Mouse (Mus musculus) heart, embryonic 15.5 days (tissue): Measurements from ENCODE around the gene Rab34. TPM values are rescaled to one million over a fixed set of nuclear protein-coding genes. Genes with fewer than 3 reads are reported as not detected.

ENCODE experiments used
- ATAC-seq: fragments of 200-750 bp; cut with Nextera tagmentation; replicated peaks from 2 replicates; pipeline ENCODE4 v1.8.0; 2017; ENCODE audit warnings: low read depth, moderate TSS enrichment; ENCODE audit not compliant: insufficient number of reproducible peaks, insufficient read depth, low FRiP score
- H3K27ac ChIP-seq: fragments of 300-500 bp; sonication (generic); 2 replicates; pipeline ENCODE4 v1.5.1; 2015; ENCODE audit warnings: mild to moderate bottlenecking, inconsistent platforms
- H3K27me3 ChIP-seq: fragments of 300-500 bp; sonication (generic); 2 replicates; pipeline ENCODE4 v1.6.1; 2015; ENCODE audit warnings: inconsistent platforms
- H3K36me3 ChIP-seq: fragments of 300-500 bp; sonication (generic); 2 replicates; pipeline ENCODE4 v1.6.1; 2015; ENCODE audit warnings: mild to moderate bottlenecking, inconsistent platforms
- H3K4me1 ChIP-seq: fragments of 300-500 bp; sonication (generic); replicated peaks from 2 replicates; pipeline ENCODE4 v1.6.1; 2015; ENCODE audit warnings: inconsistent platforms
- H3K4me2 ChIP-seq: fragments of 300-500 bp; sonication (generic); 2 replicates; pipeline ENCODE4 v1.6.1; 2015; ENCODE audit warnings: inconsistent platforms, mild to moderate bottlenecking, moderate library complexity
- H3K4me3 ChIP-seq: fragments of 300-500 bp; sonication (generic); 2 replicates; pipeline ENCODE4 v1.5.1; 2015; ENCODE audit warnings: mild to moderate bottlenecking, inconsistent platforms
- H3K9ac ChIP-seq: fragments of 300-500 bp; sonication (generic); 2 replicates; pipeline ENCODE4 v1.6.1; 2015; ENCODE audit warnings: mild to moderate bottlenecking, inconsistent platforms
- H3K9me3 ChIP-seq: fragments of 300-500 bp; sonication (generic); replicated peaks from 2 replicates; pipeline ENCODE4 v1.6.1; 2016; ENCODE audit warnings: inconsistent platforms
- WGBS: fragments of 180-500 bp; shearing (Covaris S2); methylation state at CpG from one replicate; pipeline ENCODE4 v1.1.7; 2015; ENCODE audit warnings: mixed read lengths; 5-methylcytosine and 5-hydroxymethylcytosine counted together
- polyA plus RNA-seq: library from polyadenylated mRNA; unstranded; fragments of >200 nt; fragmentation: Nextera tagmentation; extraction: Ambion mirVana; gene quantifications from 2 replicates; pipeline ENCODE4 v1.2.1, GENCODE M21; 2015

The Rab34 gene
- polyA plus RNA-seq, 1 experiment from 2014 or later, result 54.5 TPM

- Histone ChIP-seq H3K4me3 (peak overlapping the region; percentile 75), H3K27ac (peak overlapping the region; percentile 98), H3K4me2 (peak overlapping the region; percentile 96), H3K27me3 (no peaks in the 10 kb centered on the region), H3K36me3 (peaks cover 15% of the 10 kb centered on the region), H3K4me1 (peaks cover 40% of the 10 kb centered on the region), H3K9ac (peak overlapping the region; percentile 63), H3K9me3 (no peaks in the 10 kb centered on the region)
- no peak for ATAC-seq
- WGBS, result under 1% methylated on average over 9 of the region's 10 CpGs
Measured at GRCm38 (mm10) chr11:78175771-78176401, 12.3 kb upstream of the Rab34 start.

DNA sequence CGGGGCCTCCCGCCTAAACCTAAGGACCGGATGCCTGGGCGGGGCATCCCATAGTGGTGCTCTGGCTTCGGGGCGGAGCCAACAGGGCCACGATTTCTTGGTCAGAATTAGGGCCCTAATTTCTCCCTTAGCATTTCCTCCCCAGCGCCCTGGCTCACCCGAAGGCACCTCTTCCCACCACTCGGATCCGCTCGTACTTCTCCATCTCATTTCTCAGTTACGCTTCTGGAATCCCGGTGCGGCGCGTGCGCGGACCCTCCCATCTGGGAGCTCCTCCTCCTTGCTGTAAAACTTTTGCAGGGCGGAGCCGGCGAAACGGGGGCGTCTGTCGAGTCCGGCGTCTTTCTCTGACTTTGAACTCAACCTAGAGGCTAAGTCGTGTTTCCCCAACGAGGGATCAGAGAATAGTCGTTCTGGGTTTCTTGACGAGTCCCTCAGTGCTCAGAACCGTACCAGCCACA lies 11.8 kb upstream of the Rab34 start, which contains the start of the genes Nek8 and Tlcd1:
Gene Nek8, minus strand, starts transcription at position 274 of the 461 bp plus-strand sequence.
Gene Tlcd1, plus strand, starts transcription at position 310 of the 461 bp plus-strand sequence.
- Histone ChIP-seq H3K4me1 (peaks cover 40% of the 10 kb centered on the region), H3K4me2 (peak within 1 kb of the TSS; percentile 96), H3K9me3 (no peaks in the 10 kb centered on the region), H3K36me3 (peaks cover 20% of the 10 kb centered on the region), H3K27ac (peak within 1 kb of the TSS; percentile 98), H3K4me3 (peak within 1 kb of the TSS; percentile 75), H3K27me3 (no peaks in the 10 kb centered on the region), H3K9ac (peak within 1 kb of the TSS; percentile 63)
- peak; percentile 75 for ATAC-seq
- 0% methylated on average over 32 of the region's 32 CpGs for WGBS

DNA sequence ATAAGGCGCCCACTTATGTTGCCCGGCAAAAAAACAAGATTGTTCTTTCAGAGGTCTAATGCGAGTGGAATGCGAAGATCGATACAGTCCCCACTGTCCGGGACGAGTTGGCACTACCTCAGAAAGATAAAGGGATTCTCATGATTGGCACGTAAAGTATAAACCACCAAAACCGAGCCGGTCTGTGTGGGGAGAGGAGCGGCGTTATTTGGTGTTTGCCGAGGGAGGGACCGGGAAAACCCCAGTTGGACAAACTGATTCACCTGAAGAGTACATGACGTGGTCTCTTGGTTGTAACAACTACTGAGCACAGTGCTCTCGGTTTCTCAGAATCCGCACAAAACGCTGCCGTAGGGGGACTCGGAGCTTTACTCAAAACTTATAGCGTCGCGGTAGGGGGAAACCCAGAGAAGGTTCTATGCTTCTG lies 11.3 kb upstream of the Rab34 start:
- H3K4me1 ChIP-seq, result peaks cover 45% of the 10 kb centered on the region
- H3K27me3 ChIP-seq, result no peaks in the 10 kb centered on the region
- no peak for ATAC-seq
- peaks cover 25% of the 10 kb centered on the region for H3K36me3 ChIP-seq
- H3K4me2 ChIP-seq, result peak overlapping the region; percentile 96
- H3K9me3 ChIP-seq, result no peaks in the 10 kb centered on the region
- H3K9ac ChIP-seq, result peak overlapping the region; percentile 63
- WGBS, result under 1% methylated on average over 23 of the region's 23 CpGs
- peak overlapping the region; percentile 98 for H3K27ac ChIP-seq
- peak overlapping the region; percentile 75 for H3K4me3 ChIP-seq

GRCm38 (mm10) chr11:78177437-78177836 lies 10.8 kb upstream of the Rab34 start:
- peak overlapping the region; percentile 96 for H3K4me2 ChIP-seq
- H3K9ac ChIP-seq, result peak overlapping the region; percentile 63
- peaks cover 50% of the 10 kb centered on the region for H3K4me1 ChIP-seq
- no peak for ATAC-seq
- H3K36me3 ChIP-seq, result peaks cover 29% of the 10 kb centered on the region
- H3K4me3 ChIP-seq, result peak overlapping the region; percentile 75
- no peaks in the 10 kb centered on the region for H3K27me3 ChIP-seq
- H3K27ac ChIP-seq, result peak overlapping the region; percentile 98
- 0% methylated on average over 10 of the region's 10 CpGs for WGBS
- H3K9me3 ChIP-seq, result no peaks in the 10 kb centered on the region

DNA sequence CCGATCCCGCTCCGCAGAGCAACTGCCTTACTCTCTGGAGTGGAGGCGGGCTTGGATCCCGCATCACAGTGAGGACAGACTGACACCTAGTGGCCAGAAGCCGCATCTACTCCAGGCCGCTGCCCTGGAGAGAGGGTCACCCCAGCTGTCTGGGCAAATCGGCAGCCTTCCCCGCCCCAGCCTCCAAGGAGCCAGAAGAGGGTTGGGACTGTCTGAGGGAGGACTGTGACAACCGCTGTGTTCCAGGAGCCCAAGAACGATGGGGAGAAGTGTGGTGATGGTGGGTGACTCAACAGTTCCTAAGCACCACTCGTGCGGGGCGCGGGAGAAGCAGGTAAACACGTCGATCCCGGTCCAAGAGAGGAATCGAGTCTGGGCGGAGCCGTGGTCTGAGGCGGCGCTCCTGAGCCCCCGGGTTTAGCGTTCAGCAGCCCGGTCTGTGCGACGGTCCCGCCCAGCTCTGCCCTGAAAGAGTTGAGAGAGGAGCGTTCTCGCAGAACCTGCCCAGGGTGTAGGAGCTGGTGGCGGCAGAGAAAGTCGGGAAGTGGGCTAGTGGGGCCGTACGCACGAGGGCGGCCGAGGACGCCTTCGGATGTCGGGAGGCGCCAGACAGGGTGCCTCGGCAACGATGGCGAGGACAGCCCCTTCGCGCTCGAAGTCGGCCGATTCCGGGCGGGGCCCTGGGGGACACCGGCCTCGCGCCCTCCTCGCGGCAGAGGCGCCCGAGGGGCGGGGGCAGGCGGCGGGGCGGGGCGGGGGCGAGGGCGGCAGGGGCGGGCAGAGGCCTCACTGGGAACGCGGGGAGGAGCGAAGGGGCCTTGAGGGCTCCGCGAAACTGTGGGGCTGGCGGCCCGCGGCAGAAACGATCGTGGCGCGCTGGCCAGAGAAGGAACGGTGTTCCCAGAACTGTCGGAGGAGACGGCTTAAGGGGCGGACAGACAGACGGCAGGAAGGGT lies 10.0 kb upstream of the Rab34 start:
- Histone ChIP-seq H3K9me3 (no peaks in the 10 kb centered on the region), H3K27ac (peak overlapping the region; percentile 98), H3K9ac (peak overlapping the region; percentile 70), H3K27me3 (no peaks in the 10 kb centered on the region), H3K36me3 (peaks cover 29% of the 10 kb centered on the region), H3K4me2 (peak overlapping the region; percentile 96), H3K4me3 (peak overlapping the region; percentile 75), H3K4me1 (peaks cover 44% of the 10 kb centered on the region)
- peak; percentile 78 for ATAC-seq
- WGBS, result under 1% methylated on average over 81 of the region's 84 CpGs

- Histone ChIP-seq H3K27me3 (no peaks in the 10 kb centered on the region), H3K4me1 (peaks cover 46% of the 10 kb centered on the region), H3K27ac (peak overlapping the region; percentile 98), H3K4me3 (peak overlapping the region; percentile 75), H3K9me3 (no peaks in the 10 kb centered on the region), H3K9ac (peak overlapping the region; percentile 70), H3K4me2 (peak overlapping the region; percentile 96), H3K36me3 (peaks cover 29% of the 10 kb centered on the region)
- peak; percentile 3; the same call in 1 of the 2 replicates for ATAC-seq
- WGBS, result 1% methylated on average over 29 of the region's 29 CpGs
Measured at GRCm38 (mm10) chr11:78178859-78179437, 9.3 kb upstream of the Rab34 start.

- Histone ChIP-seq H3K9ac (peak overlapping the region; percentile 70), H3K27ac (peak overlapping the region; percentile 98), H3K36me3 (peaks cover 29% of the 10 kb centered on the region), H3K27me3 (no peaks in the 10 kb centered on the region), H3K4me1 (peaks cover 49% of the 10 kb centered on the region), H3K4me3 (peak overlapping the region; percentile 75), H3K4me2 (peak overlapping the region; percentile 96), H3K9me3 (no peaks in the 10 kb centered on the region)
- ATAC-seq, result no peak
- WGBS, result 26% methylated on average over 8 of the region's 8 CpGs
Measured at GRCm38 (mm10) chr11:78179438-78179999, 8.7 kb upstream of the Rab34 start.

GRCm38 (mm10) chr11:78180081-78180761 lies 8.0 kb upstream of the Rab34 start:
- H3K4me3 ChIP-seq, result peak overlapping the region; percentile 75; the same call in 1 of the 2 replicates
- no peaks in the 10 kb centered on the region for H3K27me3 ChIP-seq
- H3K4me1 ChIP-seq, result peaks cover 49% of the 10 kb centered on the region
- H3K9me3 ChIP-seq, result no peaks in the 10 kb centered on the region
- peak overlapping the region; percentile 96 for H3K4me2 ChIP-seq
- no peak for ATAC-seq
- WGBS, result 64% methylated on average over 6 of the region's 6 CpGs
- H3K36me3 ChIP-seq, result peaks cover 29% of the 10 kb centered on the region
- no peak overlapping the region for H3K9ac ChIP-seq
- 0 out of 2 replicates have a peak overlapping the region, but pooled peaks have one; percentile 16 for H3K27ac ChIP-seq

DNA sequence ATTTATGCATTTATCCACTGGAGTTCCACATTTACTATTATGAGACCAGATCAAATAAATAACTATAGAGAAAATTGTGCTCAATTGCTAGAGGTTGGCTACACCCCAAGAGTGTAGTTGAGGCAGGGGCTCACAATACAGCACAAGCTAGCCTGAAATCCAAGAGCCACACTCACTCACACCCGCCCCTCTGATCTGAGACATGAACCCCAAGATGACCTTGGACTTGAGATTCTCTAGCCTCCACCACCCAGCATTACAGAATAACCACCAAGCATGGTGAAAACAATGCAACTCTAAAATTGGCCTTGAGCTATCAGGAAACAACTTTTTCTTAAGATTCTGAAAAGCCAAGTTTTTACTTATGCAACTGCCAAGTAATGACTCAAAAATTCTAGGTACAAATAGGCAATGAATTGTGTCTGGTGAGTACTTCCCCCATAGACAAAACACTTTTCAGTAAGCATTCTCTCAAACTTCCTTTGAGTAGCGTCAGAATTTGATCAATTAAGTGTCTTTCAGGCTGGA lies 6.3 kb upstream of the Rab34 start:
- Histone ChIP-seq H3K4me1 (peaks cover 45% of the 10 kb centered on the region), H3K4me2 (peak overlapping the region; percentile 63), H3K27me3 (no peaks in the 10 kb centered on the region), H3K9me3 (no peaks in the 10 kb centered on the region), H3K4me3 (peak overlapping the region; percentile 90), H3K9ac (peak overlapping the region; percentile 96), H3K36me3 (peaks cover 29% of the 10 kb centered on the region), H3K27ac (no peak overlapping the region)
- ATAC-seq, result no peak
- WGBS, result 42% methylated on average over 2 of the region's 2 CpGs

GRCm38 (mm10) chr11:78182450-78182849 lies 5.8 kb upstream of the Rab34 start:
- under 1% methylated on average over 7 of the region's 7 CpGs for WGBS
- H3K27ac ChIP-seq, result peak overlapping the region; percentile 92
- peak overlapping the region; percentile 96 for H3K9ac ChIP-seq
- peak overlapping the region; percentile 90 for H3K4me3 ChIP-seq
- H3K36me3 ChIP-seq, result peaks cover 29% of the 10 kb centered on the region
- H3K4me2 ChIP-seq, result peak overlapping the region; percentile 63
- ATAC-seq, result no peak
- peaks cover 39% of the 10 kb centered on the region for H3K4me1 ChIP-seq
- H3K27me3 ChIP-seq, result no peaks in the 10 kb centered on the region
- H3K9me3 ChIP-seq, result no peaks in the 10 kb centered on the region
